Mouse (Mus musculus): Measurements from ENCODE around the gene Epm2aip1. TPM values are rescaled to one million over a fixed set of nuclear protein-coding genes. Genes with fewer than 3 reads are reported as not detected.

Epm2aip1 gene
- polyA plus RNA-seq, 1 experiment from 2014 or later: 60.5 TPM

Other genes starting within 250 kb of the Epm2aip1 start
- 1.3 and 1.4 TPM in 2 replicates for gene Ccrl2, start 214.4 kb upstream of the Epm2aip1 start, polyA plus RNA-seq (2014; fragmentation: Nextera tagmentation; extraction: Ambion mirVana)
- gene Lrrfip2, start 154.3 kb upstream of the Epm2aip1 start, polyA plus RNA-seq (2014; fragmentation: Nextera tagmentation; extraction: Ambion mirVana): 41.9 and 45.2 TPM in 2 replicates
- 30.4 and 37.0 TPM in 2 replicates for gene Mlh1, start 138 bp upstream of the Epm2aip1 start, polyA plus RNA-seq (2014; fragmentation: Nextera tagmentation; extraction: Ambion mirVana)
- 5.9 and 8.5 TPM in 2 replicates for gene Trank1, start 39.8 kb downstream of the Epm2aip1 start, polyA plus RNA-seq (2014; fragmentation: Nextera tagmentation; extraction: Ambion mirVana)
- gene Dclk3, start 167.2 kb downstream of the Epm2aip1 start, polyA plus RNA-seq (2014; fragmentation: Nextera tagmentation; extraction: Ambion mirVana): 2.1 and 3.0 TPM in 2 replicates

All from forebrain, embryonic 14.5 days (tissue).